Mouse (Mus musculus): ENCODE results near the gene Fam222b. TPM values are rescaled to one million over a fixed set of nuclear protein-coding genes. Genes with fewer than 3 reads are reported as not detected.

Gene Fam222b
- polyA plus RNA-seq, 1 experiment from 2014 or later, result 13.3 TPM

- peaks cover 7% of the 10 kb centered on the region; the same call in 1 of the 2 replicates for H3K4me1 ChIP-seq (replicated peaks; ENCODE audit: insufficient read depth, low read length)
- H3K9me3 ChIP-seq (replicated peaks; ENCODE audit: low read length), result no peaks in the 10 kb centered on the region
- no peak for TF ChIP-seq CTCF (IDR thresholded peaks at IDR 0.05; ENCODE audit: low read depth)
- peaks cover 5% of the 10 kb centered on the region; the same call in 1 of the 2 replicates for H3K36me3 ChIP-seq (ENCODE audit: insufficient read depth, low read length)
- no peak overlapping the region for H3K9ac ChIP-seq (ENCODE audit: low read depth, low read length)
- no peak overlapping the region for H3K27ac ChIP-seq
- no peak overlapping the region for H3K4me2 ChIP-seq (ENCODE audit: low read length)
- no peak overlapping the region for H3K4me3 ChIP-seq (replicated peaks; ENCODE audit: low read depth, low read length)
- WGBS, result 85% methylated on average over 19 of the region's 19 CpGs
- ATAC-seq (replicated peaks; ENCODE audit: low FRiP score, low read depth), result no peak
- no peak for DNase-seq (ENCODE audit: low spot score)
- H3K27me3 ChIP-seq (ENCODE audit: insufficient read depth, low read length), result no peaks in the 10 kb centered on the region
Measured at GRCm38 (mm10) chr11:78172748-78173383, 78.4 kb downstream of the Fam222b start.

DNA sequence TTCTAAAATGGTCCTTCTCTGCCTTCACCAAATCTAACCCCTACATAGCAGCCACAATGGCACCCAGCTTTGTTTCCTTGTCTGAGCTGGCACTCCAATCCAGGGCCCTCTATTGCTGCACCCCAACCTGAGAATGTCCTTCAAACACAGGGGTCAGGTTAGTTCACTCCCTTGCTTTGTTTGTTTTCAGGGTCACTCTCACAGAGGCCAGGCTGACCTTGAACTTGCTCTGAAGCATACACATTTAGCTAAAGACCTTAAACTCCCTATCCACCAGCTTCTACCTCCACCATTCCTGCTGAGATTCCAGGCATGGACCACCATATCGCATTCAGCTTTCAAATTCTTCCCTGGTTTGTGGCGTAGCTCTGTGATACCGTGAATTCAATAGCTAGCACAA lies 80.0 kb downstream of the Fam222b start:
- no peak overlapping the region for H3K4me2 ChIP-seq (ENCODE audit: low read length)
- H3K27me3 ChIP-seq (ENCODE audit: insufficient read depth, low read length), result no peaks in the 10 kb centered on the region
- H3K9ac ChIP-seq (ENCODE audit: low read depth, low read length), result 0 out of 2 replicates have a peak overlapping the region, but pooled peaks have one; percentile 31
- no peaks in the 10 kb centered on the region for H3K9me3 ChIP-seq (replicated peaks; ENCODE audit: low read length)
- DNase-seq (ENCODE audit: low spot score) (no peak), ATAC-seq (replicated peaks; ENCODE audit: low FRiP score, low read depth) (no peak)
- H3K27ac ChIP-seq, result peak overlapping the region; percentile 54
- H3K4me1 ChIP-seq (replicated peaks; ENCODE audit: insufficient read depth, low read length), result peaks cover 10% of the 10 kb centered on the region; the same call in 1 of the 2 replicates
- H3K4me3 ChIP-seq (replicated peaks; ENCODE audit: low read depth, low read length), result no peak overlapping the region
- no peak for TF ChIP-seq CTCF (IDR thresholded peaks at IDR 0.05; ENCODE audit: low read depth)
- WGBS, result 90% methylated on average over 3 of the region's 3 CpGs
- H3K36me3 ChIP-seq (ENCODE audit: insufficient read depth, low read length), result peaks cover 5% of the 10 kb centered on the region; the same call in 1 of the 2 replicates

- peak; percentile 38 for TF ChIP-seq CTCF (IDR thresholded peaks at IDR 0.05; ENCODE audit: low read depth)
- peak overlapping the region; percentile 52 for H3K4me3 ChIP-seq (replicated peaks; ENCODE audit: low read depth, low read length)
- ATAC-seq (replicated peaks; ENCODE audit: low FRiP score, low read depth) (no peak), DNase-seq (ENCODE audit: low spot score) (no peak)
- no peaks in the 10 kb centered on the region for H3K9me3 ChIP-seq (replicated peaks; ENCODE audit: low read length)
- no peaks in the 10 kb centered on the region for H3K27me3 ChIP-seq (ENCODE audit: insufficient read depth, low read length)
- peak overlapping the region; percentile 89 for H3K4me2 ChIP-seq (ENCODE audit: low read length)
- peaks cover 18% of the 10 kb centered on the region for H3K4me1 ChIP-seq (replicated peaks; ENCODE audit: insufficient read depth, low read length)
- H3K27ac ChIP-seq, result peak overlapping the region; percentile 96
- 1% methylated on average over 9 of the region's 10 CpGs for WGBS
- H3K36me3 ChIP-seq (ENCODE audit: insufficient read depth, low read length), result peaks cover 14% of the 10 kb centered on the region; the same call in 1 of the 2 replicates
- H3K9ac ChIP-seq (ENCODE audit: low read depth, low read length), result peak overlapping the region; percentile 69
Measured at GRCm38 (mm10) chr11:78175771-78176401, 81.4 kb downstream of the Fam222b start.

DNA sequence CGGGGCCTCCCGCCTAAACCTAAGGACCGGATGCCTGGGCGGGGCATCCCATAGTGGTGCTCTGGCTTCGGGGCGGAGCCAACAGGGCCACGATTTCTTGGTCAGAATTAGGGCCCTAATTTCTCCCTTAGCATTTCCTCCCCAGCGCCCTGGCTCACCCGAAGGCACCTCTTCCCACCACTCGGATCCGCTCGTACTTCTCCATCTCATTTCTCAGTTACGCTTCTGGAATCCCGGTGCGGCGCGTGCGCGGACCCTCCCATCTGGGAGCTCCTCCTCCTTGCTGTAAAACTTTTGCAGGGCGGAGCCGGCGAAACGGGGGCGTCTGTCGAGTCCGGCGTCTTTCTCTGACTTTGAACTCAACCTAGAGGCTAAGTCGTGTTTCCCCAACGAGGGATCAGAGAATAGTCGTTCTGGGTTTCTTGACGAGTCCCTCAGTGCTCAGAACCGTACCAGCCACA lies 82.0 kb downstream of the Fam222b start, which contains the start of the genes Nek8 and Tlcd1:
Nek8 (minus strand) TSS at position 274 of the 461 bp plus-strand sequence.
Tlcd1 (plus strand) TSS at position 310 of the 461 bp plus-strand sequence.
- WGBS, result under 1% methylated on average over 32 of the region's 32 CpGs
- DNase-seq (ENCODE audit: low spot score), result peak; percentile 97
- Histone ChIP-seq H3K4me2 (ENCODE audit: low read length) (peak within 1 kb of the TSS; percentile 89), H3K27ac (peak within 1 kb of the TSS; percentile 96), H3K4me1 (replicated peaks; ENCODE audit: insufficient read depth, low read length) (peaks cover 18% of the 10 kb centered on the region), H3K4me3 (replicated peaks; ENCODE audit: low read depth, low read length) (peak within 1 kb of the TSS; percentile 52), H3K27me3 (ENCODE audit: insufficient read depth, low read length) (no peaks in the 10 kb centered on the region), H3K9ac (ENCODE audit: low read depth, low read length) (peak within 1 kb of the TSS; percentile 69), H3K36me3 (ENCODE audit: insufficient read depth, low read length) (peaks cover 17% of the 10 kb centered on the region; the same call in 1 of the 2 replicates), H3K9me3 (replicated peaks; ENCODE audit: low read length) (no peaks in the 10 kb centered on the region)
- no peak for TF ChIP-seq CTCF (IDR thresholded peaks at IDR 0.05; ENCODE audit: low read depth)
- peak; percentile 37 for ATAC-seq (replicated peaks; ENCODE audit: low FRiP score, low read depth)

DNA sequence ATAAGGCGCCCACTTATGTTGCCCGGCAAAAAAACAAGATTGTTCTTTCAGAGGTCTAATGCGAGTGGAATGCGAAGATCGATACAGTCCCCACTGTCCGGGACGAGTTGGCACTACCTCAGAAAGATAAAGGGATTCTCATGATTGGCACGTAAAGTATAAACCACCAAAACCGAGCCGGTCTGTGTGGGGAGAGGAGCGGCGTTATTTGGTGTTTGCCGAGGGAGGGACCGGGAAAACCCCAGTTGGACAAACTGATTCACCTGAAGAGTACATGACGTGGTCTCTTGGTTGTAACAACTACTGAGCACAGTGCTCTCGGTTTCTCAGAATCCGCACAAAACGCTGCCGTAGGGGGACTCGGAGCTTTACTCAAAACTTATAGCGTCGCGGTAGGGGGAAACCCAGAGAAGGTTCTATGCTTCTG lies 82.5 kb downstream of the Fam222b start:
- peak overlapping the region; percentile 69 for H3K9ac ChIP-seq (ENCODE audit: low read depth, low read length)
- no peaks in the 10 kb centered on the region for H3K9me3 ChIP-seq (replicated peaks; ENCODE audit: low read length)
- TF ChIP-seq CTCF (IDR thresholded peaks at IDR 0.05; ENCODE audit: low read depth), result no peak
- no peaks in the 10 kb centered on the region for H3K27me3 ChIP-seq (ENCODE audit: insufficient read depth, low read length)
- ATAC-seq (replicated peaks; ENCODE audit: low FRiP score, low read depth) (no peak), DNase-seq (ENCODE audit: low spot score) (no peak)
- H3K4me2 ChIP-seq (ENCODE audit: low read length), result peak overlapping the region; percentile 89
- peak overlapping the region; percentile 96 for H3K27ac ChIP-seq
- 0% methylated on average over 23 of the region's 23 CpGs for WGBS
- peak overlapping the region; percentile 52 for H3K4me3 ChIP-seq (replicated peaks; ENCODE audit: low read depth, low read length)
- peaks cover 22% of the 10 kb centered on the region for H3K4me1 ChIP-seq (replicated peaks; ENCODE audit: insufficient read depth, low read length)
- peaks cover 22% of the 10 kb centered on the region; the same call in 1 of the 2 replicates for H3K36me3 ChIP-seq (ENCODE audit: insufficient read depth, low read length)

GRCm38 (mm10) chr11:78177437-78177836 lies 83.0 kb downstream of the Fam222b start:
- H3K36me3 ChIP-seq (ENCODE audit: insufficient read depth, low read length), result peaks cover 20% of the 10 kb centered on the region; the same call in 1 of the 2 replicates
- ATAC-seq (replicated peaks; ENCODE audit: low FRiP score, low read depth) (peak; percentile 74), DNase-seq (ENCODE audit: low spot score) (peak; percentile 70)
- H3K4me2 ChIP-seq (ENCODE audit: low read length), result peak overlapping the region; percentile 89
- H3K4me1 ChIP-seq (replicated peaks; ENCODE audit: insufficient read depth, low read length), result peaks cover 27% of the 10 kb centered on the region
- H3K9me3 ChIP-seq (replicated peaks; ENCODE audit: low read length), result no peaks in the 10 kb centered on the region
- peak overlapping the region; percentile 52 for H3K4me3 ChIP-seq (replicated peaks; ENCODE audit: low read depth, low read length)
- H3K27ac ChIP-seq, result peak overlapping the region; percentile 96
- H3K9ac ChIP-seq (ENCODE audit: low read depth, low read length), result peak overlapping the region; percentile 29; the same call in 1 of the 2 replicates
- no peaks in the 10 kb centered on the region for H3K27me3 ChIP-seq (ENCODE audit: insufficient read depth, low read length)
- no peak for TF ChIP-seq CTCF (IDR thresholded peaks at IDR 0.05; ENCODE audit: low read depth)
- under 1% methylated on average over 10 of the region's 10 CpGs for WGBS

Data from kidney, postnatal 0 days (tissue).